8 mouse cellular contexts compared by ENCODE assay signal in the genomic region with DNA sequence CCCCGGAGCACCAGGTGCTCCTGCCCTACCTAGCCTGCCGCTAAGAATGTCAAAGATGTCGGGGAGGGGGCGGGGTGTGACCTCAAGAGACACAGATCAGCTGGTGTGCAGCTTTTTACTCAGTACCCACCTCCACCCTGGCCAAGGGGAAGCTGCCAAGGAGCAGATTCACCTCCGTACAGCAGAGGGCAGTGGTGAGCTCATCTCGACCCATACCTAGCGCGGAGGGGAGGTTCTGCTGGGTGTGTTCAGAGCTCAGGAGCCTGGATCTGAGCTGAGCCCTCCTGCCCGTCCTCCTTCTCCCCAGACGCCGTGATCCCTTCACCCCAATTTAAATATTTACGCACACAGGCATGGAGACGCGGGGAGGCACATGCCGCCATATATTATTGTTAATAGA.
DNase-seq lines count a peak whose midpoint lies in the region; ATAC-seq and TF ChIP-seq lines count a peak whose summit lies in the region.

No protein-coding gene starts in this region.

- peak; percentile 91 for DNase-seq in R1 (ENCODE audit: low read depth, low spot score)
- DNase-seq in cerebellum, postnatal 10 days = peak; percentile 93 to 94
- peak; percentile 67 to 77 for DNase-seq in frontal cortex, postnatal 25 days (ENCODE audit: low spot score in 2 of 2)
- DNase-seq in layer of hippocampus, postnatal 14 days (ENCODE audit: low spot score in 2 of 2) = peak; percentile 82 to 86
- DNase-seq in lung, postnatal 0 days (ENCODE audit: low spot score) = peak; percentile 80
- peak; percentile 87 for DNase-seq in retina, postnatal 1 day
- DNase-seq in urinary bladder, postnatal 25 days (ENCODE audit: low spot score) = peak; percentile 70

- H3K27ac ChIP-seq in hindbrain, embryonic 13.5 days = no peak overlapping the region
- H3K27ac ChIP-seq in lung, postnatal 0 days (ENCODE audit: low read length) = no peak overlapping the region

- ATAC-seq in hindbrain, embryonic 13.5 days (ENCODE audit: low FRiP score) = peak; percentile 90
- ATAC-seq in lung, postnatal 0 days = peak; percentile 84

- H3K27me3 ChIP-seq in hindbrain, embryonic 13.5 days = no peaks in the 10 kb centered on the region
- no peaks in the 10 kb centered on the region for H3K27me3 ChIP-seq in lung, postnatal 0 days (replicated peaks; ENCODE audit: insufficient read depth, low read length)

- peaks cover 7% of the 10 kb centered on the region; the same call in 1 of the 2 replicates for H3K4me1 ChIP-seq in hindbrain, embryonic 13.5 days (replicated peaks)
- no peaks in the 10 kb centered on the region for H3K4me1 ChIP-seq in lung, postnatal 0 days (ENCODE audit: insufficient read depth, low read depth, low read length)

- no peaks in the 10 kb centered on the region for H3K36me3 ChIP-seq in hindbrain, embryonic 13.5 days
- no peaks in the 10 kb centered on the region for H3K36me3 ChIP-seq in lung, postnatal 0 days (ENCODE audit: insufficient read depth, low read length)

- TF ChIP-seq EP300 in lung, postnatal 0 days (IDR thresholded peaks at IDR 0.05) = no peak

- H3K4me3 ChIP-seq in hindbrain, embryonic 13.5 days = peak overlapping the region; percentile 30; the same call in 1 of the 2 replicates
- 0 out of 2 replicates have a peak overlapping the region, but pooled peaks have one; percentile 10 for H3K4me3 ChIP-seq in lung, postnatal 0 days (ENCODE audit: low read depth, low read length)

- no peak overlapping the region for H3K9ac ChIP-seq in hindbrain, embryonic 13.5 days
- no peak overlapping the region for H3K9ac ChIP-seq in lung, postnatal 0 days (replicated peaks; ENCODE audit: low read depth)

- peak; percentile 91 for TF ChIP-seq CTCF in lung, postnatal 0 days (IDR thresholded peaks at IDR 0.05)

- no peaks in the 10 kb centered on the region for H3K9me3 ChIP-seq in hindbrain, embryonic 13.5 days
- no peaks in the 10 kb centered on the region for H3K9me3 ChIP-seq in lung, postnatal 0 days (ENCODE audit: low read length)

- WGBS in hindbrain, embryonic 13.5 days = 2% methylated on average over 15 of the region's 15 CpGs
- WGBS in lung, postnatal 0 days = 6% methylated on average over 13 of the region's 15 CpGs

- peak overlapping the region; percentile 53 for H3K4me2 ChIP-seq in hindbrain, embryonic 13.5 days
- peak overlapping the region; percentile 42 for H3K4me2 ChIP-seq in lung, postnatal 0 days (replicated peaks; ENCODE audit: low read depth, low read length)
